Mouse (Mus musculus): ENCODE measurements around the gene Snip1. TPM values are rescaled to one million over a fixed set of nuclear protein-coding genes. Genes with fewer than 3 reads are reported as not detected.

The Snip1 gene
- polyA plus RNA-seq (2016; fragmentation: Nextera tagmentation; extraction: Ambion mirVana) = 31.4 and 32.3 TPM in 2 replicates

DNA sequence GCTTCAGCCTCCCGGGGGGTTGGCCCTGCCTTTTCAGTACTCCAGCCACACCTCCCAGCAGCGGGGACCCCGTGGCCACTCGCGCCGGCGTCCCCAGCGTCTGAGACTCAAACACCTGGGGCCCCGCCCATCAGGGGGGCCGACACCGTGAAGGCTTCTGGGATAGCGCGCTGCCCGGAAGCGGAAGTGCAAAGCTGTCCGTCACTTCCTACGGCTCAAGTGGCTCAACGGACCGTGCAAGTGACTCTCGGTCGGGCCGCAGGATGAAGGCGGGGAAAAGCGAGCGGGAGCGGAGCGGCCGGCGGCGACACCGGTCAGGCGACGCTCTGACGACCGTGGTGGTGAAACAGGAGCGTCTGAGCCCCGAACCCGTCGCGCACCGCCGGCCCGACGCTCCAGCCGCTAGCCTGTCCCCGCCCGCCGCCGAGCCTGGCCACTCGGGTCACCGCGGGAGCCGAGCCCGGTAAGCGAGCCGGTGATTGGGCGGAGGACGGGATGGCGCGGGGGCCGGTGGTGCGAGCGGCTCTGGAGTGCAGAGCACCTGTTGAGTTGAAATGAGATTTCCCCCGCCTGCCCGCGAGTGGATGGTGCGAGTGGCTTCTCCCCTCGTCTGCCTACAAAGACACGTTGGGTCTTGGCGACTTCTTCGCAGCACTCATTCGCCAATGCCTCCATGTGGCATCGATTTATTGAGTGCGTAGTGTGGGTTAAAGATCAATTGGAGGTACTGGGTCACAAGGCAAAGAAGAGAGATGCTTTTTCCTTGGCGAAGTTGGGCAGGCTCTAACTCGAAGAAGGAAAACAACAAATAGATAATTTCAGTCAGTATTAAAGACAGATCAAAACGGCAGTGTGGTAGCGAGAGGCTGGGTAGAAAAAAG, at the start of gene Snip1:
Gene Snip1 (plus strand): TSS at position 183 of the 881 bp plus-strand sequence.
- DNase-seq (ENCODE audit: low spot score) = peak; percentile 95
- under 1% methylated on average over 78 of the region's 78 CpGs for WGBS
- peaks cover 38% of the 10 kb centered on the region for H3K36me3 ChIP-seq

DNA sequence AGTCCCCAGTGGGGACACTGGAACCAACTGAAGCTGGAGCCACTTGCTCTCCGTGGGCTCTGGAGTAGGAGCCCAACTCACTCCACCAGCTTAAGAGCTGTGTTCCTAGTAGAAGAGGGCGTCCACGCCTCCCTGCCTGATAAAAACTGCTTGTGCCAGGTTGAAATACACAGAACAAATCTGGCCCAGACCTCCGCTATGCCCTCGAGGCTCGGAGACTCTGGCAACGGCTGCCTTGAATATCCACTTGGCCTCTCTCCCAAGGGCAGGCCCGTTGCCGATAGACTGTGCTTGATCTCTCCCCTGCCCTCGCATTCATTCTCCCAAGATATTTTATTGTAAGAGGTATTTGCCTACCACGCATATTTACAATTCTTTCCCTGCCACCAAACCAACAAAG, 49.0 kb upstream of the Snip1 start:
- whole genome bisulfite sequencing = 86% methylated on average over 11 of the region's 11 CpGs
- Histone ChIP-seq H3K9me3 (replicated peaks) (no peaks in the 10 kb centered on the region), H3K36me3 (no peaks in the 10 kb centered on the region), H3K4me3 (no peak overlapping the region), H3K27ac (replicated peaks) (no peak overlapping the region), H3K4me1 (no peaks in the 10 kb centered on the region), H3K27me3 (ENCODE audit: low read depth, poor library complexity, severe bottlenecking) (no peaks in the 10 kb centered on the region)
- no peak for DNase-seq (ENCODE audit: low spot score)

More for the DNA sequence above, at the start of gene Snip1:
- Histone ChIP-seq H3K27ac (replicated peaks) (peak within 1 kb of the TSS; percentile 86), H3K27me3 (ENCODE audit: low read depth, poor library complexity, severe bottlenecking) (no peaks in the 10 kb centered on the region), H3K4me1 (peaks cover 24% of the 10 kb centered on the region), H3K4me3 (peak within 1 kb of the TSS; percentile 98), H3K9me3 (replicated peaks) (no peaks in the 10 kb centered on the region)

DNA sequence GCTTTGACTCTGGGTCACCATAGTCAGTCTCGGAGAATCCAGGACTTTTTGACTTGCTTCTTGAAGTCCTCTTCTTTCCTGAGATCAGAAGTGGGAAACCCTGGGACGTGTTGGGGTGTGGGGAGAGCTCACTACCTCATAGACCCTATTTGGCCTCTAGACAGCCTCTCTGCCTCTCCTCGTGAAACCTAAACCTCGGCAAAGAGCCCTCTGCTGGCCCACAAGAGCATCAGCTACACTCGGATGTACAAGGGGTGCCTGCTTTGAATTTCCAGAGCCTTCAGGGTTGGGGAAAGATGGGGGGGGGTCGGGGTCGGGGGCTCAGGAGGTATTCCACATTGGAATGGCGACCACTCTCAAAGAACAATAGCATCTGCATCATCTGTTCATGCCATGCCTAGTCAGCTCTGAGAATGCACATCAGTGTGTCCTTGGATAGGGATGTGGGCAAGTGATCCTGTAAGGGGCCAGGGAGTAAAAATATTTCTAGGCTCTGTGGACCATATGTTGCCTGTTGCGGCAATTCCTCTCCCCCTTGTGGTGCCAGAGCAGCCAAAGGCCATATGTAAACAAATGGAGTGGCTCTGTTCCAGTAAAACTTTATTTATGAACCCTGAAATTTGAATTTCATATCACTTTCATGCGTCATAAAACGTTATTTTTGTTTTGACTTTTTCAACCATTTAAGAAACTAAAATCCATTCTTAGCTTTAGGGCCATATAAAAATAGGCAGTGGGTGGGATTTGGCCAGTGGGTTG, 45.5 kb upstream of the Snip1 start:
- no peaks in the 10 kb centered on the region for H3K27me3 ChIP-seq (ENCODE audit: low read depth, poor library complexity, severe bottlenecking)
- no peaks in the 10 kb centered on the region for H3K36me3 ChIP-seq
- no peak overlapping the region for H3K27ac ChIP-seq (replicated peaks)
- H3K9me3 ChIP-seq (replicated peaks) = no peaks in the 10 kb centered on the region
- no peak overlapping the region for H3K4me3 ChIP-seq
- DNase-seq (ENCODE audit: low spot score) = peak; percentile 29
- 36% methylated on average over 11 of the region's 11 CpGs for WGBS
- no peaks in the 10 kb centered on the region for H3K4me1 ChIP-seq

DNA sequence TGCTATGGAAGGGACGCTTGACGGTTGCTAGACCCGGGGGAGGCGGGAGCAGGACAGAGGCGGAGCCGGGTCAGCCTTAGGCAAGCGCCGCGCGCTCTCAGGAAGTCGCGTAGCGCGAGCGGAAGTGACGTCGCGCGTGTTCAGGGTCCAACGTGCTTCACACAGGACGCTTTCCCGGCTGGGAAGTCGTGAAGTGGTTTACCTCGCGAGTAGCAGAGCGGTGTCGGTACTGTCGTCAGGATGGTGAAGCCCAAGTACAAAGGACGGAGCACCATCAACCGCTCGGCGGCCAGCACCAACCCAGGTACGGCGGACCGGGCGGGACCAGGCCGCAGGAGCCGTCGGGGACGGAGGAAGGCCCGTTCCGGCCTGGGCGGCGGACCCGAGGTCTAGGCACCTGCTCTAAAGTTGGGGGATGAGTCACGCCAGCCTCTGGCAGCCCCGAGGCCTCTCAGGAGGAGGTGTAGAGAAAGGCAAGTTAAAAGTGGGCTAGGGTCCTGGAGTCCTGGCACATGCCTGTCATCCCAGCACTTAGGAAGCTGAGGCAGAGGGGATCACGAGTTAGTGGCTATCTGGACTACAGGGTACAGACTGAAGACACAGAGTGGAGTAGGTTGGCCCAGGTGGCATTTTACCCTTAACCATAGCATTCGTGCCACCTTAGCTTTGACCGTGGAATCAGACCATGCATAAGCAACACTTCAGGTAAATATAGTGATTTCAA, 36.4 kb upstream of the Snip1 start:
- WGBS = under 1% methylated on average over 50 of the region's 50 CpGs
- Histone ChIP-seq H3K4me3 (peak overlapping the region; percentile 94), H3K27me3 (ENCODE audit: low read depth, poor library complexity, severe bottlenecking) (no peaks in the 10 kb centered on the region), H3K36me3 (peaks cover 34% of the 10 kb centered on the region), H3K9me3 (replicated peaks) (no peaks in the 10 kb centered on the region), H3K4me1 (peaks cover 23% of the 10 kb centered on the region), H3K27ac (replicated peaks) (peak overlapping the region; percentile 84)
- peak; percentile 98 for DNase-seq (ENCODE audit: low spot score)

DNA sequence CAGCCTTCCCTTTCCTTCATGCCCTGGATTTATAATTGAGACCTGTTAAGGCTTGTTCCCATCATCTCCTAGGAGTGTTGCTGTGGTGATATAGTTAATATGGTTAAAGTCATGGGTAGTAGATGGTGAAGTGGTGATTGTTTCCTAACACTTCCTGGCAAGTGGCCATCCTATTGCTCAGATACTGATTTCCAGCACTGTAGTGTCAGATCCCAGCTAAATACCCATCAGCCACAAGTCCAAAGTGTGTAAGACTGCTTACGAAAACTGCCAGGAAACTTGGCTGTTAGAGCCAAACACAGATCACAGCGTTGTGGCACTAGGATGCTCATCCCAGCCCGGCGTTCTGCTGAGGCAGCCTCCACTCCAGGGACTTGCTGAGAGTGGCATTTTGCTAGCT, 32.1 kb upstream of the Snip1 start:
- Histone ChIP-seq H3K27ac (replicated peaks) (no peak overlapping the region), H3K9me3 (replicated peaks) (no peaks in the 10 kb centered on the region), H3K27me3 (ENCODE audit: low read depth, poor library complexity, severe bottlenecking) (no peaks in the 10 kb centered on the region), H3K4me3 (no peak overlapping the region), H3K36me3 (peaks cover 75% of the 10 kb centered on the region), H3K4me1 (peaks cover 20% of the 10 kb centered on the region)
- DNase-seq (ENCODE audit: low spot score) = no peak
- WGBS = 96% methylated on average over 4 of the region's 4 CpGs

DNA sequence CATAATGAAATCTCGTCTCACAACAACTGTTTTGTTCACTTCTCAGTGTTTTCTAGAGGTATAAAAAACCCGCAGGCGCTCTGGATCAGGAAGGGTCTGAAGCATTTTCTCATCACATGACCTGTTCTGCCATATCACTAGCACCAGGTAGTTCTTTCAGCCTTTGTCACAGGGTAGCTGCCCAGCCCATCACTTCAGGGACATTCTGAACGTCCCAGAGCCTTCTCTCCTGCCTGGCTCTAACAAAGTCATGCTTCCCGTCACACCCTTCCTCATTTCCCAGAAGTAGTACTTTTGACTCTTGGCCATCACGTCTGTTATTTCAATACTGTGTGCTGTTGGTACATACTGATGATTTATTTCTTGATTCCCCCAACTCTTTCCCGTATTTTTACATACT, 22.0 kb upstream of the Snip1 start:
- H3K4me1 ChIP-seq = no peaks in the 10 kb centered on the region
- H3K4me3 ChIP-seq = no peak overlapping the region
- H3K27ac ChIP-seq (replicated peaks) = no peak overlapping the region
- H3K27me3 ChIP-seq (ENCODE audit: low read depth, poor library complexity, severe bottlenecking) = no peaks in the 10 kb centered on the region
- 90% methylated on average over 7 of the region's 7 CpGs for WGBS
- no peak for DNase-seq (ENCODE audit: low spot score)
- no peaks in the 10 kb centered on the region for H3K9me3 ChIP-seq (replicated peaks)
- peaks cover 98% of the 10 kb centered on the region for H3K36me3 ChIP-seq

DNA sequence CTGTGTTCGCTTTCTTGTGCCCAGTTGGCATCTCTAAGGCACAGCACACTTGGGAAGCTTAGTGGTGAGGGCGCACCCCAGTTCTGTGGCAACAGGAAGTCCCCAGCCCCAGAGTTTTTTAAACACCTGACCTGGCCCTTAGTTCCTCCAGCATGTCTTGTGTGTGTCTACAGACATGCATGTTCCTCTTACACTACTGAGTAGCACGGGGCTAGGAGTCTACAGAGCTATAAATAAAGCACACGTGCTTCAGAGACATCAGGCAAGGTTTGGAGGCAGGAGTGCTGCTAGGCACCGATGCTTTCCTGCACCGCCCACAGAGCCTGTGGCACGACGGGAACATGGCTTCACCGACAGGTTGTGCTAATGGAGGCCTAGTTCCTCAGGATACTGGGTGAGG, 11.1 kb upstream of the Snip1 start:
- H3K36me3 ChIP-seq = peaks cover 62% of the 10 kb centered on the region

DNA sequence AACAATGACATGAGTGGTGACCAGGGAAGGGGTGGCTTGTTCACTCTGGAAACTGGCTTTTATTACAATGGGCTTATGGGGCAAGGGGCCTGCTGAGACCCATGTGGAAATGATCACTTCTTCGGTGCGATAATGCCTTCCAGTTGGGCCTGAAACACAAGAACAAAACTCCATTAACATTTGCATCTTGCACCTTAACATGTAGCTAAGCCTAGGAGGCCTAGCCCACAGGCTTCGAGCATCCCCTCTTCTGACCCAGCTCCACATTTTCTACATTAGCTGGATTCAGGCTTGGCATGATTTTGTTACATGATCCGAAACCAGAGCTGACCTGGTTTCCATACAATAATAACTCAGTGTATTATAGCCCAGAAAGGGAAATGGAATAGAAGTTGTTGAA, 10.0 kb upstream of the Snip1 start:
- Histone ChIP-seq H3K4me3 (no peak overlapping the region), H3K27me3 (ENCODE audit: low read depth, poor library complexity, severe bottlenecking) (no peaks in the 10 kb centered on the region), H3K27ac (replicated peaks) (no peak overlapping the region), H3K9me3 (replicated peaks) (no peaks in the 10 kb centered on the region), H3K36me3 (peaks cover 52% of the 10 kb centered on the region), H3K4me1 (peaks cover 21% of the 10 kb centered on the region)
- DNase-seq (ENCODE audit: low spot score) = no peak
- WGBS = 84% methylated on average over 4 of the region's 4 CpGs

More for the DNA sequence above, 11.1 kb upstream of the Snip1 start:
- H3K4me3 ChIP-seq = no peak overlapping the region
- 94% methylated on average over 9 of the region's 9 CpGs for WGBS
- no peaks in the 10 kb centered on the region for H3K9me3 ChIP-seq (replicated peaks)
- H3K27ac ChIP-seq (replicated peaks) = no peak overlapping the region
- H3K27me3 ChIP-seq (ENCODE audit: low read depth, poor library complexity, severe bottlenecking) = no peaks in the 10 kb centered on the region
- no peak for DNase-seq (ENCODE audit: low spot score)
- H3K4me1 ChIP-seq = peaks cover 21% of the 10 kb centered on the region

DNA sequence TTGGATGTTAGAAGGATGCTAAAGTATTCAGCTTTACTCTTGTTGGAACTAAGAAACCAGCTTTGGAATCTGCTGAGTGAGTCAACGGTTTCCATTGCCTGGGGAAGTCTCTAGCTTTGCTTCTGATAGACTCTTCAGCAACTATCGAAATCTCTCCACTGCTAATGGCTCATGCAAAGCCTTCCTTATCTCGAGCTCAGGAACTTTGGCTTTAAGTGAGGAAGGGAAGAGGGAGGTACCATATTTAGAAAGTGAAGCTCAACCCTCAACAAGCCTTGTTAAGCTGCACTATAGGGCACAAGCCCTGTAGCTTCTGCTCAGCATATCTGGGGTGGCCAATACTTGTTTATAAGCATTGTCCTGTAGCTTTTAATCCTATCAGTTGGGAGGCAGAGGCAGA, 9.2 kb upstream of the Snip1 start:
- Histone ChIP-seq H3K36me3 (peaks cover 44% of the 10 kb centered on the region), H3K4me1 (peaks cover 21% of the 10 kb centered on the region), H3K9me3 (replicated peaks) (no peaks in the 10 kb centered on the region), H3K27ac (replicated peaks) (no peak overlapping the region), H3K4me3 (no peak overlapping the region), H3K27me3 (ENCODE audit: low read depth, poor library complexity, severe bottlenecking) (no peaks in the 10 kb centered on the region)
- no peak for DNase-seq (ENCODE audit: low spot score)
- WGBS = 70% methylated on average over 3 of the region's 3 CpGs

DNA sequence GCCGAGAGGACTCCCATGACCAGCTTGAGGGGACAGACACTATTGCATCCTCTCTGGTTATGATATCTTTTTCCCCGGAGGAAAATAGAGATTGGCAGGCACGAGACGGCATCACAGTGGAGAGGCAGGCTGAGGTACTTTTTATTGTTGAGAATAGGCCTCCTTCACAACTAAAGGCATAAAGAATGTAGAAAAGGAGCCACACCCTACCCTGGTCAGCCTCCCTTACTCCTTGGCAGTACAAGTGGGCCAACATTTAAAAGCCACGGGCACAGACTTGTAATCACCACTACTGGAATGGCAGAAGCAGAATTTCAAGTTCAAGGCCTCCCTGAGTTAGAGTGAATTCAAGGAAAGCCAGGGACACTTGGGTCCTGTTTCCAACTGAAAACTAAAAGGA, 8.4 kb upstream of the Snip1 start:
- Histone ChIP-seq H3K4me3 (peak overlapping the region; percentile 11; the same call in 1 of the 2 replicates), H3K36me3 (peaks cover 36% of the 10 kb centered on the region), H3K27ac (replicated peaks) (no peak overlapping the region), H3K27me3 (ENCODE audit: low read depth, poor library complexity, severe bottlenecking) (no peaks in the 10 kb centered on the region), H3K4me1 (peaks cover 21% of the 10 kb centered on the region), H3K9me3 (replicated peaks) (no peaks in the 10 kb centered on the region)
- DNase-seq (ENCODE audit: low spot score) = no peak
- WGBS = 65% methylated on average over 5 of the region's 5 CpGs

DNA sequence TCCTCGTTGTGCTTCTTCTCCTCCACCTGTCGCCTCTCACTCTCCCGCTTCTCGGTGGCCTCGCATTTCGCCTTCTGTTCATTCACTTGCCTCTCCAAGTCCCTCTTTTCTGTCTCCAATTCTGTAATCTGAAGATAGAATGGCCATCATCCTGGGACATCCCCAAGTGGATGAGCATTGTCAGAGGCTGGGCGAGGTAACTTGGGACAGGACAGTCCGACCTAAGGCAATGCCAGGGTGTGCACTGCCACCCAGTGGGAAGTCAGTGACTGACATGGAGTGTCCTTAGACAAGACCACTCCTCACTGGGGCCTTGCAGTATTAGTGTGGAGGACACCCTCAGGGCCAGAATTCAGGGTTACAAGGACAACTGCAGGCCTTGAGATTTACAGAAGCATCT, 7.4 kb upstream of the Snip1 start:
- H3K27ac ChIP-seq (replicated peaks) = 0 out of 2 replicates have a peak overlapping the region, but pooled peaks have one; percentile 19
- 3% methylated on average over 8 of the region's 8 CpGs for WGBS

DNA sequence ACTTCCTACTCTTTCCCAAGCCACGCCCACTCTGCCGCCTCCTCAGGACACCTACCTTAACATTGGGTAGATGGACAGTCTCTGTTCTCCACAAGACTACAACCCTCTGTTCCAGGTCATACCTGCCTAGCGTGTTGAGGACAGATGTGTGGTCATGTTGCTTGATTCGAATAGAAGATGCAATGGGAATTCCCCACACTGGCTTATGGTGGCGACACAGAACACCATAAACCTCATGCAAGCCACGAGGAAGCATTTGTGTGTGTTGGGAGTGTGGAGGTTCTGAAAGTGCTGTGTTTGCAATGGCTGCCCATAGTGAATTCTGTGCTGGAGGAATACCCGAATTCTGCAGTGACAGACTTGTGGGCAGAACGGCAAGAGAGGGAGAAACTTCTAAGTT, 2.6 kb upstream of the Snip1 start:
- DNase-seq (ENCODE audit: low spot score) = no peak
- H3K27ac ChIP-seq (replicated peaks) = no peak overlapping the region
- H3K27me3 ChIP-seq (ENCODE audit: low read depth, poor library complexity, severe bottlenecking) = no peaks in the 10 kb centered on the region
- WGBS = 79% methylated on average over 8 of the region's 8 CpGs
- H3K36me3 ChIP-seq = peaks cover 9% of the 10 kb centered on the region
- H3K4me1 ChIP-seq = peaks cover 27% of the 10 kb centered on the region
- H3K9me3 ChIP-seq (replicated peaks) = no peaks in the 10 kb centered on the region
- no peak overlapping the region for H3K4me3 ChIP-seq

More for the DNA sequence above, 7.4 kb upstream of the Snip1 start:
- peaks cover 26% of the 10 kb centered on the region for H3K36me3 ChIP-seq
- H3K4me1 ChIP-seq = peaks cover 21% of the 10 kb centered on the region
- peak; percentile 73 for DNase-seq (ENCODE audit: low spot score)
- peak overlapping the region; percentile 43 for H3K4me3 ChIP-seq
- H3K9me3 ChIP-seq (replicated peaks) = no peaks in the 10 kb centered on the region
- H3K27me3 ChIP-seq (ENCODE audit: low read depth, poor library complexity, severe bottlenecking) = no peaks in the 10 kb centered on the region

All from midbrain, embryonic 10.5 days (tissue).